Mouse (Mus musculus): ENCODE measurements around the gene Nsl1.
"Not testable (repeated sequence)": the region's sequence is repeated elsewhere in the genome, so short reads cannot be mapped to it uniquely, and the experiment has no call there.

Gene Nsl1

GRCm38 (mm10) chr1:191062781-191063485, at the start of gene Nsl1, which contains the start of gene Tatdn3:
Nsl1 (plus strand) TSS chr1:191063012.
Tatdn3 (minus strand) TSS chr1:191062932.
- DNase-seq (ENCODE audit: low read depth), result peak; percentile 82

DNA sequence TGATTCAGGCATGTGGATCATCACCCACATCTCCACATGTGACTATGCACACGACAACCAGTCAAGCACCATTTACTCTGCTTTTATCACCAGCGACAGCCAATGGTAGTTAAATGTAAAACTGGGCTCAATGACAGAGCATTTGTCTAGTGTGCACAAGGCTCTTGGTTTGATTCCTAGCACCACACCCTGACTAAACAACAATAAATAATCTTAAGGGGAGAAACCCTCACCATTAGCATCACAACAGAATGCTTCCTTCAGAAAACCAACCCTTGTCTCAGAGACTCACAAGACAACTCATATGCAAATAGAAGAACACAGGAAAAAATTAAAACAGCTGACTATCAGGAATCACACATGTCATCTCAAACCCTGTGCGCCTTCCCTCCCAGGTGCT, 48.5 kb upstream of the Nsl1 start:
- no peak for DNase-seq (ENCODE audit: low read depth)

- DNase-seq (ENCODE audit: low read depth), result no peak
These were observed 43.0 kb upstream of the Nsl1 start for GRCm38 (mm10) chr1:191019803-191020202.

DNA sequence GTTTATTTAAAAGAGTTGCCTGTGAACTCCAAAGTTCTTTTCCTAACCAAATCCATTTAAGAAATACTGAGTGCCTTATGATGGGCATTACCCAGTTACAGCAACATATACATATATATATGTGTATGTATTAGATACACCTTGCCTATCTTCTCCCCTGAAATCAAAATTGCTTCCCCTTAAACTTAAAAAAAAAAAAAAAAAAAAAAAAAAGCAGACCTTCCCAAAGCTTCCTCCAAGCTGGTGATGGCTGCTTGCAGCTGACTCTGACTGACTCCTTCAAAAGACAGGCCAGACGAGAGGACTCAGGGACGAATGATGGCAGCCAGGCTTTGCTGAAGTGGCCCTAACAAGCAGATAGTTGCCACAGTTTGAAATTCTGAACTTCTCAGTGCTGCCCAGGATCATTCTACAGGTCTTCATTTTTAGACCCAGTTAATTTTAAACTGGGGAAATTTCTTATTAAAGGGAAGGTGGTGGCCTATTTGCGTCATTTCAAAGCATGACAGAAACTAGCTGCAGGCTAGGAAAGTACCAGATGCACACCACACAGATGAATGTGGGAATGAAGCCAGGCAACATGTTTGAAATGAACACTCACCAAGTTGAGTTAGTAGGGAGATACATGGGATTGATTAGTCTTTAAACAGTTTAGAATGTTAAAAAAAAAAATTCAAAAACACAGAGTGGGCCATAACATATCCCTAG, 42.4 kb upstream of the Nsl1 start:
- no peak for DNase-seq (ENCODE audit: low read depth)

DNA sequence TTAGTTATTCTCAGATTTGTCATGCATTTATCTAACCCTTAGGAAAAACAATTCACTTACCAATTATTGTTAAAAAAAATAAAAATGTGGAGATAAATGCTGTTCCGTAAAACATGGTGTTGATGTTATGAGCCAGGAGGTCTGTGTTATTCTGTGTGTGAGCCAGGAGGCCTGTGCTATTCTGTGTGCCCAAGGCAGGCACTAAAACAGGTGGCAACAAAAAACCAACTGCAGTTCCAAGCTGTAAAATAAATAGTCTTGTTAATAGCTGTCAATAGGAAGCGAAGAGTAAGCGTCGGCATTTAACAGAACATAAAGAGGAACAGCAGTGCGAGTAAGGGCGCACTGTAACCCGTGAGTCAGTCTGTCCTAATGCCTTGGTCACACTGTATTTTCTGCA, 41.8 kb upstream of the Nsl1 start:
- no peak for DNase-seq (ENCODE audit: low read depth)

- no peak for DNase-seq (ENCODE audit: low read depth)
These were observed 39.7 kb upstream of the Nsl1 start for GRCm38 (mm10) chr1:191023140-191023539.

DNA sequence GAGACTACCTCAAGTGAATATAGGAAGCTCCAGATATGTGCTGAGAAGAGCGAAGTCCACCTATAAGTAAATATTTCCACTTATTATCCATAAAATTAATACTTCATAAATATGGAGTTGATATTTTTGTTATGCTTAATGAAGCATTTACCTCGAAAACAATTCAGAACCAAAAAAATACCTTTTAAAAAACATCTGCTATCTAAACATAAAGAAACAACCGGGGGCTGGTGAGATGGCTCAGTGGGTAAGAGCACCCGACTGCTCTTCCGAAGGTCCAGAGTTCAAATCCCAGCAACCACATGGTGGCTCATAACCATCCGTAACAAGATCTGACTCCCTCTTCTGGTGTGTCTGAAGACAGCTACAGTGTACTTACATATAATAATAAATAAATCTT, 39.0 kb upstream of the Nsl1 start:
- DNase-seq (ENCODE audit: low read depth), result not testable (repeated sequence)

- DNase-seq (ENCODE audit: low read depth), result peak; percentile 28
These were observed 37.5 kb upstream of the Nsl1 start for GRCm38 (mm10) chr1:191025016-191026012.

DNA sequence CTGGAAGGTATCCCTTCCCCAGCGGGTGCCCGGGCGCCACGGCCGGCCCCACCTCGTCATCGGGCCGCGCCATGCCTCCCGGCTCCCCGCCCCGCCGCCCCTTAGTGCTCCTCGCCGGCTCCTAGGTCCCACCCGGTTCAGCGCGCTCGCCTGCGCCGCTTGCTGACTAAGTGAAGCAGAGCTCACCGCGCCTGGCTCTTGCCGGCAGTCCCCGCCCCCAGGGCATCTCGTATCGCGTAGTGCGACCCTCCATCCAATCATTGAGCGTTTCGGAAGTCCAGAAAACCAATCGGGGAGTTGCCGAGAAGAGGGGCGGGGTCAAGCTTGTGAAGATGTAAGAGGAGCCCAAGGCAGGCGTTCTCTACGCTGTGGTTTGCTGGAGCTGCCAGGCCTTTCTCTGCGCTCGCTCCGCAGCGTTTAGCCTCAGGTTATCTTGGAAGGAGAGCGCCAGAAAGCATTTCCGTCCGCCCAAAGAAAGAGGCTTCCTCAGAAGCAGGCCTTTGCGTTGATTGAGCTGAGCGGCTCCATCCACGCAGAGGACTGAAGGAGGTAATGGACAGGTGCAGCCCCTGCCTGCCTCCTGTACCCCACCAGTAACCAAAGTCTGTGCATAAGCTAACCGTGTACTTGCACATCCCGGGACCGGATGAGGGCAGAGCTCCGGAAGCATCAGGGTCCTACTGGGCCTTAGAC, 36.6 kb upstream of the Nsl1 start, which contains the start of gene Flvcr1:
Gene Flvcr1 (minus strand): TSS at position 138 of the 693 bp plus-strand sequence.
- DNase-seq (ENCODE audit: low read depth), result peak; percentile 98

DNA sequence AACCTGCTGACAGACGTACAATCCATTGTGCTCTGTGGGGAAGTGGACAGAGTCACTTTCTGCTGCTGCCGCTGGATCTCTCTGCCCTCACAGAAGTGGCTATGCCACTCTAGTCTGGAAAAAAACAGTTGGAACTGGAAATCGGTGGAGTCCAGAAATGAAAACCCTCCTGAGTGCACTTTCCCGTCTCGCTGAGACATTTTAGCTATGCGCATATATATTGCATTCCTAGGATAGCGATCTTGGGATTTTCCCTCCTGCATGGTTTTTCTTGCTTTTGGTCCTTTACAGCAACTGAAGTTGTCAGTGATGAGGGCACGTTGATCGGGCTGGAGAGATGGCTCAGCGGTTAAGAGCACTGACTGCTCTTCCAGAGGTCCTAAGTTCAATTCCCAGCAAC, 32.6 kb upstream of the Nsl1 start:
- DNase-seq (ENCODE audit: low read depth), result no peak

GRCm38 (mm10) chr1:191030922-191031425, 31.8 kb upstream of the Nsl1 start:
- not testable (repeated sequence) for DNase-seq (ENCODE audit: low read depth)

DNA sequence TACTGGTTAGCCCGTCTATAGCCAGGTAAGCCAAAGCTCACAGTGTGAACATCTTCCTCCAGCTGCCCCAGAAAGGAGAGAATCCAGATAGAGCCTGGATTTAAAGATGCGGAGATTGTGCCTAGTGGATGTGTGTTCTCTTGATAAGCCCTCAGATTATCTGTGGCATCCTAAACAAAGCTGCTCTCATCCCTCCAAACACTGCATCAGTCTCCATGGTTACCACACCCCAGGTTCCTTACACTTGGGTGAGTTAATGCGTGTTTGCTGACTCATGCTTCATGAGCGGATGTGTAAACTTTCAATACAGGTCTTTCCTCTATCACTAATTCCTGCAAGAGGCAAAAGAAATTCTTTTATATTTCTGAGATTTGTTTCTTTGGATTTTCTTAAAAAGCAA, 27.2 kb upstream of the Nsl1 start:
- DNase-seq (ENCODE audit: low read depth), result no peak

GRCm38 (mm10) chr1:191036554-191037334, 26.1 kb upstream of the Nsl1 start, which contains the start of gene Spata45:
Spata45 (plus strand) TSS chr1:191036639.
- no peak for DNase-seq (ENCODE audit: low read depth)

- DNase-seq (ENCODE audit: low read depth), result no peak
These were observed 24.8 kb upstream of the Nsl1 start for GRCm38 (mm10) chr1:191037999-191038398.

DNA sequence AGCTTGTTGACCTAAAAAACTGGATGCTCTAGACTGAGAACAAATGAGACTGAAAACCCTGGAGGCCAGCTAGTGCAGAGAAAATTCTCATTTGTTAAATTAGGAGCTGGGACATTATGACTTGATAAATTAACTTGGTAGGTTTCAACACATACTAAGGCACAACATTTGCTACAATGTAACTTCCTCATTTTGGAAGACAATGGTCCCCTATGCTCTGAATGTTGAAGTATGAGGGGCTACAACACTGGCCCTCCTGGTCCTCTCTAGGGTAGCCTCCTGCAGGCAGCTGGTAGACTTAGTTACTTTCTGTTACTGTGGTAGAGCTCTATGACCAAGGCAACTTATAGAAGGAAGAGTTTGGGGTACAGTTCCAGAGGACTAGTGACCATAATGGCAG, 21.5 kb upstream of the Nsl1 start:
- no peak for DNase-seq (ENCODE audit: low read depth)

- no peak for DNase-seq (ENCODE audit: low read depth)
These were observed 20.7 kb upstream of the Nsl1 start for GRCm38 (mm10) chr1:191042106-191042505.

GRCm38 (mm10) chr1:191042688-191043087, 20.1 kb upstream of the Nsl1 start:
- no peak for DNase-seq (ENCODE audit: low read depth)

DNA sequence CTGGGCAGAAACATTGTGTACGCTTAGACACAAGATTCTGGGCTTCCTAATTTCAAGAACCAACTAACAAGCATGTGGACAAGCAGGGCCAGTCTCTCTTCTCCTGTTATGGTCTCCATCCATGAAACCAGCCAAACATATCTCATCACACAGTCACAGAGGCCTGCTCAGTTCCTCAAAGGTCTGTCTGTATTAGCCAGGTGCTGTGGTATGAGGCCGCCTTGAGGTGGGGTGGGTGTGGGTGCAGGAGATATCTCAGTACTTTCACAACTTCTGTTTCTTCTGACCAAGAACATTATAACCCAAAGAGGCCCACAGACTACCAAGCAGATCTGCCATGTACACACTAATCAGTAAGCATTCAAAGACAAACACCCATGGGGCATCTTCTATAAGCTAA, 17.5 kb upstream of the Nsl1 start:
- DNase-seq (ENCODE audit: low read depth), result no peak

DNA sequence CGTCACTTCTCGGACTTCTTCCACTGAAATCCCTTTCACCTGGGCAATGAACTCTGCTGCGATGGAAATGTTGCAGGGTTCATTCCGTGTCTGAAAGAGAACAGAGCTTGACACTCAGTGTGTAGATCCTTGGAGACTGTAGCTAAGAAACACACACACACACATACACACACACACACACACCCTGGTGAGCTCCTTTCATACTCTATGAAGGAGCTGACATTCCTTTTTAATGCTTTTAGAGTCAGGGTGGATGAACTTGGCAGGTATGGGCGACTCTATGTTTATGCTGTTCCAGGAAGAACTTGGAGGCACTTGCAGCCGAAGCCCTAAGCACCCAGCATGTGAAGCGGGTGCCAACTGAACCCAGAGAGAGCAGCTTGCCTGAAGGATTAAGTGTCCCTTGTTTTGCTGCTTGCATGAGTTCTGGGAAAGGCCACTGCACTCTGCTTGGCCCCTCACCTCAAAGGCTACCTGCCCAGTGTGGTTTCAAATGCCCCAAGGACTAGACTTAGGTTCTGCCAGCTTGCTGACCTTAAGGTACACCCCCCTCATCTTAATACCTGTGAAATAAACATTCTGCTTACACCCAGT, 16.5 kb upstream of the Nsl1 start:
- no peak for DNase-seq (ENCODE audit: low read depth)

DNA sequence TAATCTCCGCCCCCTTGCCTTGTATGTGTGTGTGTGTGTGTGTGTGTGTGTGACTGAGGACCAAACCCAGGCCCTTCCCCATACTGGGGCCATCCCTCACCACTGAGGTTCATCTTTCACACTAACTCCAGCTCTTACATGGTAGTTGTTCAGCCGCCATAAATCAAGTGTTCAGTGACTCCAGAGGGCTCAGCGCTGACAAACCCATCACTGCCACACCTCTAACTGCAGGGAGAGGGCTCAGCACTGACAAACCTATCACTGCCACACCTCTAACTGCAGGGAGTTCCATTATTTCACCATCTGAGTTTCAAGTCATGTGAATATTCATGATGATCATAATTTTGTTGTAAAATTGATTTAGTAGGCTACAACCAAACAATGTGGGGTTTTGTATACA, 9.3 kb upstream of the Nsl1 start:
- no peak for DNase-seq (ENCODE audit: low read depth)

Measured in c-Kit-positive CD71-positive TER-119-negative erythroid progenitor cells, embryonic 14.5 days (primary cell).